Mouse (Mus musculus): ENCODE measurements around the gene Bach2.

GRCm38 (mm10) chr4:32334765-32335164 is 96.2 kb downstream of the Bach2 start:
- TF ChIP-seq POLR2A (IDR thresholded peaks at IDR 0.05; ENCODE audit: borderline replicate concordance, extremely low read depth, low read depth, low read length): no peak
- no peak for TF ChIP-seq CTCF (IDR thresholded peaks at IDR 0.05; ENCODE audit: insufficient read depth, low read length)
